Mouse (Mus musculus): ENCODE measurements around the gene Mrps2. TPM values are rescaled to one million over a fixed set of nuclear protein-coding genes. Genes with fewer than 3 reads are reported as not detected.
"Not testable (repeated sequence)": the region's sequence is repeated elsewhere in the genome, so short reads cannot be mapped to it uniquely, and the experiment has no call there.

Gene Mrps2
- polyA plus RNA-seq, 1 experiment = 37.2 TPM

GRCm38 (mm10) chr2:28468486-28469225, 790 bp downstream of the Mrps2 start:
- Histone ChIP-seq H3K27ac (ENCODE audit: insufficient read depth, low read length) (no peak overlapping the region), H3K4me3 (ENCODE audit: insufficient read depth, low read length) (peak overlapping the region; percentile 70), H3K4me1 (ENCODE audit: control insufficient read depth, insufficient read depth, low read length) (peaks cover 4% of the 10 kb centered on the region; the same call in 1 of the 2 replicates)
- no peak for TF ChIP-seq CTCF (IDR thresholded peaks at IDR 0.05; ENCODE audit: extremely low read depth, insufficient read depth, low read length)

GRCm38 (mm10) chr2:28469461-28469860, 1.6 kb downstream of the Mrps2 start:
- Histone ChIP-seq H3K27ac (ENCODE audit: insufficient read depth, low read length) (no peak overlapping the region), H3K4me1 (ENCODE audit: control insufficient read depth, insufficient read depth, low read length) (peaks cover 4% of the 10 kb centered on the region; the same call in 1 of the 2 replicates), H3K4me3 (ENCODE audit: insufficient read depth, low read length) (no peak overlapping the region)
- TF ChIP-seq POLR2A (IDR thresholded peaks at IDR 0.05; ENCODE audit: extremely low read depth, insufficient read depth, low read length) (no peak), CTCF (IDR thresholded peaks at IDR 0.05; ENCODE audit: extremely low read depth, insufficient read depth, low read length) (no peak)

- no peak overlapping the region for H3K27ac ChIP-seq (ENCODE audit: insufficient read depth, low read length)
- H3K4me3 ChIP-seq (ENCODE audit: insufficient read depth, low read length) = no peak overlapping the region
- no peak for TF ChIP-seq CTCF (IDR thresholded peaks at IDR 0.05; ENCODE audit: extremely low read depth, insufficient read depth, low read length)
- no peak for TF ChIP-seq POLR2A (IDR thresholded peaks at IDR 0.05; ENCODE audit: extremely low read depth, insufficient read depth, low read length)
- peaks cover 4% of the 10 kb centered on the region; the same call in 1 of the 2 replicates for H3K4me1 ChIP-seq (ENCODE audit: control insufficient read depth, insufficient read depth, low read length)
These were observed 2.7 kb downstream of the Mrps2 start for GRCm38 (mm10) chr2:28470591-28470990.

GRCm38 (mm10) chr2:28472011-28472410, 4.1 kb downstream of the Mrps2 start:
- H3K27ac ChIP-seq (ENCODE audit: insufficient read depth, low read length); H3K4me3 ChIP-seq (ENCODE audit: insufficient read depth, low read length); H3K4me1 ChIP-seq (ENCODE audit: control insufficient read depth, insufficient read depth, low read length): not testable (repeated sequence)

GRCm38 (mm10) chr2:28477993-28478392, 10.1 kb downstream of the Mrps2 start:
- not testable (repeated sequence) for H3K27ac ChIP-seq (ENCODE audit: insufficient read depth, low read length); H3K4me3 ChIP-seq (ENCODE audit: insufficient read depth, low read length); H3K4me1 ChIP-seq (ENCODE audit: control insufficient read depth, insufficient read depth, low read length)

- H3K4me1 ChIP-seq (ENCODE audit: control insufficient read depth, insufficient read depth, low read length) = no peaks in the 10 kb centered on the region
- no peak overlapping the region for H3K4me3 ChIP-seq (ENCODE audit: insufficient read depth, low read length)
- no peak overlapping the region for H3K27ac ChIP-seq (ENCODE audit: insufficient read depth, low read length)
- no peak for TF ChIP-seq CTCF (IDR thresholded peaks at IDR 0.05; ENCODE audit: extremely low read depth, insufficient read depth, low read length)
- TF ChIP-seq POLR2A (IDR thresholded peaks at IDR 0.05; ENCODE audit: extremely low read depth, insufficient read depth, low read length) = no peak
These were observed 11.6 kb downstream of the Mrps2 start for GRCm38 (mm10) chr2:28479208-28480204.

GRCm38 (mm10) chr2:28483861-28484260, 16.0 kb downstream of the Mrps2 start:
- Histone ChIP-seq H3K4me1 (ENCODE audit: control insufficient read depth, insufficient read depth, low read length) (no peaks in the 10 kb centered on the region), H3K4me3 (ENCODE audit: insufficient read depth, low read length) (no peak overlapping the region), H3K27ac (ENCODE audit: insufficient read depth, low read length) (no peak overlapping the region)
- TF ChIP-seq CTCF (IDR thresholded peaks at IDR 0.05; ENCODE audit: extremely low read depth, insufficient read depth, low read length) (no peak), POLR2A (IDR thresholded peaks at IDR 0.05; ENCODE audit: extremely low read depth, insufficient read depth, low read length) (no peak)

GRCm38 (mm10) chr2:28494521-28494920, 26.7 kb downstream of the Mrps2 start:
- Histone ChIP-seq H3K4me3 (ENCODE audit: insufficient read depth, low read length) (no peak overlapping the region), H3K4me1 (ENCODE audit: control insufficient read depth, insufficient read depth, low read length) (no peaks in the 10 kb centered on the region), H3K27ac (ENCODE audit: insufficient read depth, low read length) (no peak overlapping the region)
- TF ChIP-seq CTCF (IDR thresholded peaks at IDR 0.05; ENCODE audit: extremely low read depth, insufficient read depth, low read length) = no peak
- TF ChIP-seq POLR2A (IDR thresholded peaks at IDR 0.05; ENCODE audit: extremely low read depth, insufficient read depth, low read length) = no peak

GRCm38 (mm10) chr2:28495207-28495756, 27.4 kb downstream of the Mrps2 start:
- TF ChIP-seq CTCF (IDR thresholded peaks at IDR 0.05; ENCODE audit: extremely low read depth, insufficient read depth, low read length) (peak; percentile 44; the same call in 1 of the 2 replicates), POLR2A (IDR thresholded peaks at IDR 0.05; ENCODE audit: extremely low read depth, insufficient read depth, low read length) (no peak)
- Histone ChIP-seq H3K4me3 (ENCODE audit: insufficient read depth, low read length) (no peak overlapping the region), H3K27ac (ENCODE audit: insufficient read depth, low read length) (no peak overlapping the region), H3K4me1 (ENCODE audit: control insufficient read depth, insufficient read depth, low read length) (no peaks in the 10 kb centered on the region)
